Mouse (Mus musculus): Measurements from ENCODE around the gene 9430015G10Rik. TPM values are rescaled to one million over a fixed set of nuclear protein-coding genes. Genes with fewer than 3 reads are reported as not detected.
"Not testable (repeated sequence)": the region's sequence is repeated elsewhere in the genome, so short reads cannot be mapped to it uniquely, and the experiment has no call there.

9430015G10Rik gene
- polyA plus RNA-seq, 1 experiment from 2014 or later, result 43.8 TPM

DNA sequence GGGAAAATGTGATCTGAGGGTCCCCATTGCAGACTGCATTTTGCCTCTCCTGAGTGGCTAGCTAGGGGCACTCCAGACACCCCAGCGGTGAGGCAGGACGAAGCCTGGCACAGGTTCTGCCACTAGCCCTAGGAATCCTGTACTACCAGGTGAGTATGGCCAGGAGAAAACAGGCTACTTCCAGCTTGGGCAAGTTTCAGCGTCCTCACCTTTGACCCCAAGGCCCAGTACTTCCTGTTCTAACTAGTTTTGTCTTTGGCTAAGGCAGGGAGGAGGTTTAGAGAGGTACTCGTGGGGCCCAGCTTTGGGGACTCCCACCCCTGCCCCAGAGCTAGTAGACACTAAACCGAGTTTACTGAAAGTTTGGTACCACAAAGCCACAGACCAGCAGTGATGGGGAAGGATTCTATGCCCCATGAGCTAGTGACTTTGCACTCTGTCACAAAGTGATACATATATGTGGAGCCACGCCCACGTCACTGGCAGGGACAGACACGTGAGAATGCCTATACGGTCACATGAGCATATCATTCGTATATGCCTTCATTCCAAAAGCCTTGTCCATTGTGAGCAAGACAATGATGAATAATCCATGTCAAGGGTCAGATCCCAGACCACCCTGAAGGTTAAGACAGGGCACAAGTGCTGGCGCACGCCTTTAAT is 24.3 kb downstream of the 9430015G10Rik start:
- Histone ChIP-seq H3K27me3 (no peaks in the 10 kb centered on the region), H3K27ac (no peak overlapping the region), H3K4me1 (no peaks in the 10 kb centered on the region), H3K4me3 (no peak overlapping the region), H3K9me3 (0 out of 2 replicates have a peak, but pooled peaks cover 5% of the 10 kb centered on the region), H3K4me2 (no peak overlapping the region), H3K36me3 (no peaks in the 10 kb centered on the region), H3K9ac (no peak overlapping the region)
- no peak for ATAC-seq (ENCODE audit: insufficient number of reproducible peaks, insufficient read depth, low FRiP score, low TSS enrichment, low read depth)
- WGBS, result 76% methylated on average over 12 of the region's 12 CpGs

DNA sequence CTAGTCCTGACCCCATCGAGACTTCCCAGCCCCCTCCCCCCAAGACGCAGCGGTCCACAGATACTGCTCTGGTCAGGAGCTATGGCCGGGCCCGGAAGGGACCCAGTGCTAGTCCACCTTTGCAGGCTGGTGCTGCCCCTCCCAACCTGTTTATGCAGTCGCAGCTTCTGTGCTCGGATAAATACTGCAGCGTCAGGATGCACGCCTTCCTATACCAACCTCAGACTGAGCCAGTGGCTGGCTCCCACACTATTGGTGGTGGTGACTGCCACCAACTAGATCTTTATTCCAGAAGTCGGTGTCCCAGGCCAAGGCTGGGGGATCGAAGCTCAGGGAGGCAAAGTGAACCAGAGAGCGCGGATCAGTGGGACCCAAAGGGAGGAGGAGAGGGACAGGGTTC is 25.3 kb downstream of the 9430015G10Rik start:
- Histone ChIP-seq H3K27ac (no peak overlapping the region), H3K9me3 (0 out of 2 replicates have a peak, but pooled peaks cover 5% of the 10 kb centered on the region), H3K27me3 (no peaks in the 10 kb centered on the region), H3K4me3 (no peak overlapping the region), H3K9ac (no peak overlapping the region), H3K4me2 (no peak overlapping the region), H3K4me1 (no peaks in the 10 kb centered on the region), H3K36me3 (no peaks in the 10 kb centered on the region)
- 88% methylated on average over 13 of the region's 13 CpGs for WGBS
- ATAC-seq (ENCODE audit: insufficient number of reproducible peaks, insufficient read depth, low FRiP score, low TSS enrichment, low read depth), result no peak

- 94% methylated on average over 14 of the region's 14 CpGs for WGBS
- H3K9ac ChIP-seq, result no peak overlapping the region
- no peak overlapping the region for H3K4me2 ChIP-seq
- no peaks in the 10 kb centered on the region for H3K27me3 ChIP-seq
- no peak for ATAC-seq (ENCODE audit: insufficient number of reproducible peaks, insufficient read depth, low FRiP score, low TSS enrichment, low read depth)
- no peaks in the 10 kb centered on the region for H3K4me1 ChIP-seq
- H3K9me3 ChIP-seq, result 0 out of 2 replicates have a peak, but pooled peaks cover 5% of the 10 kb centered on the region
- H3K4me3 ChIP-seq, result no peak overlapping the region
- H3K36me3 ChIP-seq, result no peaks in the 10 kb centered on the region
- H3K27ac ChIP-seq, result no peak overlapping the region
Measured at GRCm38 (mm10) chr4:156135801-156136200, 26.0 kb downstream of the 9430015G10Rik start.

- Histone ChIP-seq H3K36me3 (no peaks in the 10 kb centered on the region), H3K27ac (no peak overlapping the region), H3K4me1 (no peaks in the 10 kb centered on the region), H3K4me3 (no peak overlapping the region), H3K4me2 (no peak overlapping the region), H3K9me3 (0 out of 2 replicates have a peak, but pooled peaks cover 5% of the 10 kb centered on the region), H3K27me3 (no peaks in the 10 kb centered on the region), H3K9ac (no peak overlapping the region)
- 90% methylated on average over 30 of the region's 30 CpGs for WGBS
- no peak for ATAC-seq (ENCODE audit: insufficient number of reproducible peaks, insufficient read depth, low FRiP score, low TSS enrichment, low read depth)
Measured at GRCm38 (mm10) chr4:156136285-156137100, 26.7 kb downstream of the 9430015G10Rik start.

DNA sequence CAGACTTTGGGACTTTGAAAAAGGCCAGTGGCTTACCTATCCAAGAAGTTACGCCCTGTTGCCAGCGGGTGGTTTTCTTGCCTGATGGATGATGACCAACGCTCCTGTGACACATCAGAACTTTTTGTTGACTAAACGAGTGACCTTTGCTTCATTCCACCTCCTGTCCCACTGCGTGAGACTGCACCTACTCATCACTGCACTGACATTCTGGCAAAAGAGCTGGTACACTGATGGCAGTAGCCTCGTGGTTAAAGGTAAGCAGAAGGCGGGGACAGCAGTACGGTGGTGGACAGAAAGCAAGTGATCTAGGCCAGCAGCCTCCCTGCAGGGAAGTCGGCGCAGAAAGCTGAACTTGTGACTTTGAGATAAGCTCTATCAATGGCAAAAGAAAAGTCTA is 41.1 kb downstream of the 9430015G10Rik start:
- H3K27ac ChIP-seq; H3K9me3 ChIP-seq; H3K27me3 ChIP-seq; H3K4me3 ChIP-seq; H3K4me2 ChIP-seq; H3K9ac ChIP-seq; H3K4me1 ChIP-seq; H3K36me3 ChIP-seq; ATAC-seq (ENCODE audit: insufficient number of reproducible peaks, insufficient read depth, low FRiP score, low TSS enrichment, low read depth): not testable (repeated sequence)
- 89% methylated on average over 10 of the region's 10 CpGs for WGBS

DNA sequence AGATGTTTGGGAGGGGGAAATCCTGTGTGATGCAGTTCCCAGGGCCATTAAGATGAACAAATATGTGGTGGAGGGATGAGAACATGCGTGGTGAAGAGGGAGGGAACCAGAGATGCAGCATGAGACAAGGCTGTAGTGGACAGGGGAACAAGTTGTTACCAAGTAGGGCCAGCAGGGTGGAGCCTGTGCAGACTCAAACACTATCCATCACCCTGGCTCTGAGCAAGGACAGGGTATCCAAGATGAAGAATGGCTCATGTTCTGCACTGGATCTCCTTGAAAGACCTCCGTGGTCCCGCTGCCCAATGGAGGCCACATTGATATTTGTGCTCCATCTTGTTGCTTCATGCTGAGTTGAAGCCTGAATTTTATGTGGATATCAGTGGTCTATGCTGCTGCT is 45.0 kb downstream of the 9430015G10Rik start:
- H3K27me3 ChIP-seq, result no peaks in the 10 kb centered on the region
- no peak for ATAC-seq (ENCODE audit: insufficient number of reproducible peaks, insufficient read depth, low FRiP score, low TSS enrichment, low read depth)
- no peak overlapping the region for H3K4me3 ChIP-seq
- H3K27ac ChIP-seq, result no peak overlapping the region
- H3K4me2 ChIP-seq, result no peak overlapping the region
- WGBS, result 93% methylated on average over 3 of the region's 3 CpGs
- no peak overlapping the region for H3K9ac ChIP-seq
- H3K36me3 ChIP-seq, result no peaks in the 10 kb centered on the region
- peaks cover 16% of the 10 kb centered on the region for H3K9me3 ChIP-seq
- H3K4me1 ChIP-seq, result no peaks in the 10 kb centered on the region

GRCm38 (mm10) chr4:156166477-156166876 is 56.7 kb downstream of the 9430015G10Rik start:
- Histone ChIP-seq H3K4me3 (no peak overlapping the region), H3K36me3 (peaks cover 98% of the 10 kb centered on the region), H3K4me2 (no peak overlapping the region), H3K27ac (no peak overlapping the region), H3K9me3 (peaks cover 12% of the 10 kb centered on the region), H3K27me3 (no peaks in the 10 kb centered on the region), H3K9ac (no peak overlapping the region), H3K4me1 (no peaks in the 10 kb centered on the region)
- no peak for ATAC-seq (ENCODE audit: insufficient number of reproducible peaks, insufficient read depth, low FRiP score, low TSS enrichment, low read depth)
- WGBS, result 83% methylated on average over 9 of the region's 9 CpGs

GRCm38 (mm10) chr4:156168611-156169010 is 58.8 kb downstream of the 9430015G10Rik start:
- Histone ChIP-seq H3K9me3 (no peaks in the 10 kb centered on the region), H3K36me3 (peaks cover 100% of the 10 kb centered on the region), H3K4me2 (no peak overlapping the region), H3K9ac (no peak overlapping the region), H3K4me1 (no peaks in the 10 kb centered on the region), H3K27ac (no peak overlapping the region), H3K27me3 (no peaks in the 10 kb centered on the region), H3K4me3 (no peak overlapping the region)
- 94% methylated on average over 8 of the region's 8 CpGs for WGBS
- ATAC-seq (ENCODE audit: insufficient number of reproducible peaks, insufficient read depth, low FRiP score, low TSS enrichment, low read depth), result no peak

DNA sequence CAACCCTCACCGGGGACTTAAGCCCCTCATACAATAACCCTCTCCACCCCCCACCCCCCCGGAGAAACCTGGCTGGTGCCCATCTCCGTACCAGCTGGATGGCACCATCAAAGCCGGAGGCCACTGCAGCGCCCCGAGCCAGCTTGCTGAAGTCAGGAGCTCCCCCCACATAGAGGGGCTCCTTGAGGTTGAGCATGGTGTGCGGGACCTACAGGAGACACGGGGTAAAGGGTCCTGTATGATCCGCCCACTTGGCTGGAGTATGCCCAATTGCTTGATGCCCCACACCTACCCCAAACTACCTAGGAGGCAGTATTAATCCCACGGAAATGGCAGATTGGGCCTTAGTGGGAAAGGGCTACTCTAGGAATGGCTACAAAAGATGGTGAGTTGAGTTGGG is 59.3 kb downstream of the 9430015G10Rik start:
- no peak overlapping the region for H3K4me2 ChIP-seq
- 93% methylated on average over 10 of the region's 10 CpGs for WGBS
- ATAC-seq (ENCODE audit: insufficient number of reproducible peaks, insufficient read depth, low FRiP score, low TSS enrichment, low read depth), result no peak
- H3K4me1 ChIP-seq, result no peaks in the 10 kb centered on the region
- peaks cover 100% of the 10 kb centered on the region for H3K36me3 ChIP-seq
- H3K9ac ChIP-seq, result no peak overlapping the region
- H3K4me3 ChIP-seq, result no peak overlapping the region
- no peaks in the 10 kb centered on the region for H3K9me3 ChIP-seq
- H3K27me3 ChIP-seq, result no peaks in the 10 kb centered on the region
- no peak overlapping the region for H3K27ac ChIP-seq

GRCm38 (mm10) chr4:156171828-156172227 is 62.0 kb downstream of the 9430015G10Rik start:
- 95% methylated on average over 11 of the region's 11 CpGs for WGBS
- H3K27me3 ChIP-seq, result no peaks in the 10 kb centered on the region
- no peak for ATAC-seq (ENCODE audit: insufficient number of reproducible peaks, insufficient read depth, low FRiP score, low TSS enrichment, low read depth)
- no peak overlapping the region for H3K4me3 ChIP-seq
- no peak overlapping the region for H3K27ac ChIP-seq
- no peaks in the 10 kb centered on the region for H3K9me3 ChIP-seq
- no peak overlapping the region for H3K9ac ChIP-seq
- peaks cover 100% of the 10 kb centered on the region for H3K36me3 ChIP-seq
- H3K4me1 ChIP-seq, result no peaks in the 10 kb centered on the region
- no peak overlapping the region for H3K4me2 ChIP-seq

All from embryonic facial prominence, embryonic 13.5 days (tissue).